Mouse (Mus musculus) bone marrow, adult 2 months (tissue): ENCODE measurements around the gene Cdkl5.

ENCODE experiments used
- CTCF ChIP-seq: fragments of 200-500 bp; IDR thresholded peaks from 2 replicates; pipeline ENCODE4 v1.5.1; 2011; ENCODE audit warnings: low read length, control low read depth; ENCODE audit not compliant: control insufficient read depth, insufficient read depth
- POLR2A ChIP-seq: fragments of 200-500 bp; IDR thresholded peaks from 2 replicates; pipeline ENCODE4 v1.6.1; 2011; ENCODE audit warnings: low read depth, mild to moderate bottlenecking, control low read depth, low read length, borderline replicate concordance; ENCODE audit not compliant: control insufficient read depth

GRCm38 (mm10) chrX:161030233-161030632 lies 35.7 kb upstream of the Cdkl5 start:
- TF ChIP-seq CTCF (no peak), POLR2A (no peak)
